Mouse (Mus musculus) induced T-regulatory cell, adult 2 months (primary cell): ENCODE data around the gene Ccdc190.

Experiments used
- DNase-seq: peaks from one replicate; pipeline ENCODE4 v3.0.0-alpha.2; 2012; ENCODE audit warnings: low read depth

Gene Ccdc190

GRCm38 (mm10) chr1:169934005-169934725, 5.7 kb downstream of the Ccdc190 start:
- peak; percentile 66 for DNase-seq

DNA sequence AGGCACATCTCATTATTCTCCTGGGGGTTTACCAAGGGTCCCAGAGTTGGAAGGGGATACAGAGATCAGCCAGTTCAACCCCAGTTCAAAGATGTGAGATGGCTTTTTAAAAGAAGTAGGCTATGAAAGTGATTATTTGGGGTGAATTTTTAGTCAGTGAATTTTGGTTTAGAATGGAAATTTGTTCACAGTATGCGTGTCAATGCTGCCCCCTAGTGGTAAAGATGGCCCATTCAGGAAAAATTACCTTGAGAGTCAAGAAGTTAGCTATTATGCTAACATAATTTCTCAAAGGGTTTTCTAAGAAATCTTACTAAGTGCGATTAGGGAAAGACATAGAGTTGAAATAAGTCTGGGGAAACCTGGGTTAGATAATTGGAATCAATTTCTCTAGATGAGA, 10.9 kb downstream of the Ccdc190 start:
- peak; percentile 70 for DNase-seq

GRCm38 (mm10) chr1:169946004-169946403, 17.6 kb downstream of the Ccdc190 start:
- no peak for DNase-seq

DNA sequence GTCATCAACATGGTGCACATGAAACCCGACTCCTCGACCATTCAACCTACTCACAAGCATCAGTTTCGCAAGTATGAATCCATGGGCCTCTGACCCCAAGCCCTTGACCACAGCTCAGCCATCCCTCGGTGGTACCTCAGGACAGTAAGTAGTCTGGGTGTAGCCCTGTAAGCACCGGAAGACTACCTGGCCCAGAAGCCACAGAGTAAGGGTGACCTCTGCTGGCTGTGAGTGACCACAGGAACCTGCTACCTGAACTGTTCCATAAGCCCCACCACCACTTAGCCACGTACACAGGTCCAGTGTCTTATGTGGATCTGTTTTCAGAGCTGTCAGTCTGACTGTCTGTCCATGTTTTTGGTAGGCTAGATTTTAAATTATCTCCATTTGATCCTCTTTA, 19.2 kb downstream of the Ccdc190 start:
- DNase-seq = no peak

DNA sequence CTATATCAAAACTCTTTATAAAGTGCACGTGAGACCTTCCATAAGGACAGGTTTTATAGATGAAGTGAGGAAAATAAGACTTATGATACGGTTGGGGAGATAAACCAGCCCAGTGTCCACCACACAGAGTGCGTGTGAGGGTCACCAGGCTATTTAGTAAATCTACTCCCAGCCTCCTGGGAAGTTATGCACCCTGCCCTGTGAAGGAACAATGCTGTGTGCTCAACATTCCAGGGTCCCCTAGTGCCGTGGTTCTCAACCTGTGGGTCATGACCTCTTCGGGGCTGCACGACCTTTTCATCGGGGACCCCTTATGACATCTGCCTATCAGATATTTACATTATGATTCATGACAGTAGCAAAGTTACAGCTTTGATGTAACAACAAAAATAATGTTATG, 19.8 kb downstream of the Ccdc190 start:
- no peak for DNase-seq

DNA sequence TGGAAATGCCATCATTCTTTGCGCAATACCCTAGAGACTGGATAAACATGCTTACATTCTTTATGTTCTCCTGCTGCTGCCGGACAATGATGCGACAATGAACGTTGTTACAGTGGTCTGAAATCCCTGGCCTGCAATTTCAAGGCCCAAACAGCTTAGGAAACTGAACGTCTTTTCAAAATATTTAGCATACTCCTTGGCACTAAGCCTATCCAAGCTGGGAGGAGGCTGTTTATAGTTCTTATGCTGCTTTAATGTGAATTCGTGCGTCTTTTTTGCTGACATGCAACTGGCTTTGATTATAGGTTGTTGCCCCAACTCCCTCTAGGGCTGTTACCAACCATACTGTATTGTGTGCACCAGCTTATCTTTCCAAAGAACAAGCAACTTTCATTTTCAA, 20.4 kb downstream of the Ccdc190 start:
- DNase-seq = no peak

- no peak for DNase-seq
These were observed 21.5 kb downstream of the Ccdc190 start for GRCm38 (mm10) chr1:169949981-169950380.

DNA sequence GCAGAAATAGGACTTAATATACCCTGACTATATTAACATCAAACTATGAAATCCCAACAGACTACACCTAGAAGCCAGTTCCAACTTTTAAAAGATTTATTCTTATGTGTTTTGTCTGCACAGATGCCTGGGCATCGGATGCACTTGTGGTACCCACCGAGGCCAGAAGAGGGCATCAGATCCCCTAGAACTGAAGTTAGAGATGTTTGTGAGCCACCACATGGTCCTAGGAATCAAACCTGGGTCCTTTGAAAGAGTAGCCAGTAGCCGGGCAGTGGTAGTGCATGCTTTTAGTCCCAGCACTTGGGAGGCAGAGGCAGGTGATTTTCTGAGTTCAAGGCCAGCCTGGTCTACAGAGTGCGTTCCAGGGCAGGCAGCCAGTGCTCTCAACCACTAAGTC, 22.2 kb downstream of the Ccdc190 start:
- DNase-seq = peak; percentile 25

GRCm38 (mm10) chr1:169951561-169951960, 23.1 kb downstream of the Ccdc190 start:
- DNase-seq = no peak

GRCm38 (mm10) chr1:169952636-169953035, 24.2 kb downstream of the Ccdc190 start:
- no peak for DNase-seq

DNA sequence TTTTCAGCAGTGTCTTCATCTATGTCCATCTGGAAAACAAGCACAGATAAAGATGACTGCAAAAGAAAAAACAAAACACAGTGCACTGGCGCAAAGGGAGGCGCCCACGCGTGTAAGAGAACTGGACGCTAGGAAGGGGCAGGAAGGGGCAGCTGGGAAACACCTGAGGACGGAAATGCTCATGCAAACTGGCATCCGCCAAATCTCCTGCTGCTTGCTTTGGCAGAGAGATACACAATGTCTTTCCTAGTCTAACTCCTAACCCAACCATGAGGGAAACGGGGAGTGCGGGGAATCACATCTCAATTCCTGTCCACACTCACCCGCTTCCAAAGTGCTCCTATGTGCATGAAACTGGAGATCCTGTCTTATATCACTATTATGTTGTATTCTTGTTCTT, 24.7 kb downstream of the Ccdc190 start:
- DNase-seq = no peak

- peak; percentile 99 for DNase-seq
These were observed 40.5 kb downstream of the Ccdc190 start, which contains the start of gene Hsd17b7 for GRCm38 (mm10) chr1:169968792-169969515. Gene Hsd17b7 (minus strand): TSS chr1:169969241.

DNA sequence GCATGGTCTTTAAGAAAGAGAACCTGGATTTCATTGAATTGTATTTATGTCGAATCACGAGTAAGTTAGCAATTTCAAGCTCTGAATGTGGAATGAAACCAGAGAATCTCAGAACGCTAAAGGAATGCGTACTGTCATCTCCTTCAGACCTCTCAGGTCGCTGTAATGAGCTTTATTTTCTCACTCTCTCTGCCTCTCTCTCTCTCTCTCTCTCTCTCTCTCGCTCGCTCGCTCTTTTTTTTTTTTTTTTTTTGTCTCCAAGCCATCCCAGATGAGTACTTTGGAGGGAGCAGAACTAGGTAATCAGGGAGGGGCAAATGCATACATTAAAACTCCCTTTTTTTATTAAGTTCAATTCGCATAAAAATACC, 41.1 kb downstream of the Ccdc190 start:
- no peak for DNase-seq

GRCm38 (mm10) chr1:169970936-169971335, 42.5 kb downstream of the Ccdc190 start:
- no peak for DNase-seq

DNA sequence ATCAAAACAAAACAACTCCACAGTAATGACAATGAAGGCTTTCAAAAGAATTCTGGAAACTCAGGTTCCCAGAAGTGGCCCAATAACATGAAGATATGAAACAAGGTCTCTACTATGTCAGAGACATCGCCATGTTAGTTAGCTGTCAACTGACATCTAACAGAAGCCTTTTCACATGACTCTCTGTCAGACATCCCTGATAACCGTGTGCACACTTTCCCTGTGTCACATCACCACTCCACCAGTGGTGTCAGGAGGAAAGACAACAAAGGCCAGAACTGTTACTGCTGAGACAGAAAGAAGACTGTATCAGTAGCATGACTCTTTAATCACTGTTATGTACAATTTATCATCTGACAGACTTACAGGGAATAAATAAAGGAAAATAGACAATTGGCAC, 43.5 kb downstream of the Ccdc190 start:
- no peak for DNase-seq

- no peak for DNase-seq
These were observed 49.2 kb downstream of the Ccdc190 start for GRCm38 (mm10) chr1:169977621-169978020.
